Mouse (Mus musculus) ES-E14 (cell line): Measurements from ENCODE around the gene Zswim7.

Experiments used
- CHD2 ChIP-seq: IDR thresholded peaks from 2 replicates; pipeline ENCODE4 v1.6.1; 2014; ENCODE audit warnings: mild to moderate bottlenecking, low read depth, low read length, inconsistent platforms
- MAFK ChIP-seq: IDR thresholded peaks from 2 replicates; pipeline ENCODE4 v1.6.1; 2014; ENCODE audit warnings: mild to moderate bottlenecking, low read depth, low read length, inconsistent platforms; ENCODE audit not compliant: insufficient read depth
- ZNF384 ChIP-seq: IDR thresholded peaks from 2 replicates; pipeline ENCODE4 v1.6.1; 2012; ENCODE audit warnings: low read depth, low read length, inconsistent platforms

DNA sequence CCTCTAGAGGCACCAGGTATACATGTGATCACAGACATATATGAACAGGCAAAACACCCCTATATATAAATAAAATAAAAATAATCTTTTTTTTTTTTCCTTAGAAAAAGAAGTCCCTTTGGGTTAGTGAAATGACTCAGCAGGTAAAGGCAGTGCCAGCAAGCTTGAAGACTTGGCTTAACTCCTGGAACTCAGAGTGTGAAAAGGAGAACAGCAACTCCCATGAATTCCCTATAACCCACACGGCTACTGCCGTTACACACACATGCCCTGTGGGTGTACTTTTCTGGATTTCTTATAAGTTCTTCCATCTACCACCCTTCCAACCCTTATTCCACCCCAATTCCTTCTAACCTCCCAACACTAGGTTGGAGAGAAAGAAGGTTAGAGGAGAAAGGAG lies 24.7 kb upstream of the Zswim7 start:
- no peak for TF ChIP-seq CHD2
- TF ChIP-seq MAFK = no peak
- no peak for TF ChIP-seq ZNF384
